In genomic region chr4:61855831-61856698, GRCm38 (mm10) we compare ENCODE assay signal across 11 mouse cellular contexts. TPM values are rescaled to one million over a fixed set of nuclear protein-coding genes. Genes with fewer than 3 reads are reported as not detected.
DNase-seq lines count a peak whose midpoint lies in the region; ATAC-seq lines count a peak whose summit lies in the region.
"Had no signal": no experiment of that assay in that cellular context is flagged by ENCODE, and none has a peak within 500 bp of the region (broad histone marks: within the 10 kb centered on the region; RNA-seq: fewer than 3 reads in every experiment).

No protein-coding gene starts in this region.

- no peak for DNase-seq in heart, adult 9 months (ENCODE audit: low spot score in 2 of 2)
- peak; percentile 47 to 72 for DNase-seq in urinary bladder, adult 18-20 months (ENCODE audit: low spot score in 2 of 2)
- DNase-seq in urinary bladder, postnatal 10 days (ENCODE audit: low spot score), result no peak
- DNase-seq in layer of hippocampus, postnatal 10 days (ENCODE audit: low spot score in 2 of 2), result no peak
- no peak for DNase-seq in right cerebral cortex, postnatal 10 days (ENCODE audit: low spot score in 2 of 2)
- DNase-seq in B cell, adult 2 months, result no peak
- DNase-seq: lung, postnatal 36 days had no signal

- H3K27me3 ChIP-seq in heart, embryonic 15.5 days, result no peaks in the 10 kb centered on the region
- no peaks in the 10 kb centered on the region for H3K27me3 ChIP-seq in midbrain, embryonic 16.5 days (ENCODE audit: control insufficient read depth, insufficient read depth, low read depth, low read length)
- H3K27me3 ChIP-seq: CH12.LX had no signal

- peak overlapping the region; percentile 79 for H3K27ac ChIP-seq in heart, embryonic 15.5 days
- no peak overlapping the region for H3K27ac ChIP-seq in midbrain, embryonic 16.5 days (ENCODE audit: low read length)

- no peak overlapping the region for H3K9ac ChIP-seq in heart, embryonic 15.5 days
- no peak overlapping the region for H3K9ac ChIP-seq in midbrain, embryonic 16.5 days (ENCODE audit: low read depth, low read length)

- ATAC-seq in heart, embryonic 15.5 days (replicated peaks; ENCODE audit: insufficient number of reproducible peaks, insufficient read depth, low FRiP score, low read depth), result peak; percentile 91
- 0 out of 2 replicates have a peak, but pooled peaks have one; percentile 17 for ATAC-seq in midbrain, embryonic 16.5 days

- H3K9me3 ChIP-seq in heart, embryonic 15.5 days (replicated peaks), result 0 out of 2 replicates have a peak, but pooled peaks cover 5% of the 10 kb centered on the region
- H3K9me3 ChIP-seq in midbrain, embryonic 16.5 days (replicated peaks; ENCODE audit: control insufficient read depth, low read length, poor library complexity, severe bottlenecking), result no peaks in the 10 kb centered on the region; the same call in 1 of the 2 replicates

- peaks cover 9% of the 10 kb centered on the region for H3K4me1 ChIP-seq in heart, embryonic 15.5 days (replicated peaks)
- no peaks in the 10 kb centered on the region for H3K4me1 ChIP-seq in midbrain, embryonic 16.5 days (ENCODE audit: control insufficient read depth, insufficient read depth, low read length)

- WGBS in heart, embryonic 15.5 days, result 56% methylated on average over 18 of the region's 18 CpGs
- 93% methylated on average over 18 of the region's 18 CpGs for WGBS in midbrain, embryonic 16.5 days

- H3K4me2 ChIP-seq in heart, embryonic 15.5 days, result no peak overlapping the region
- no peak overlapping the region for H3K4me2 ChIP-seq in midbrain, embryonic 16.5 days (ENCODE audit: low read length)

- no peaks in the 10 kb centered on the region for H3K36me3 ChIP-seq in heart, embryonic 15.5 days
- H3K36me3 ChIP-seq in midbrain, embryonic 16.5 days (ENCODE audit: control insufficient read depth, insufficient read depth, low read length), result no peaks in the 10 kb centered on the region

- no peak overlapping the region for H3K4me3 ChIP-seq in heart, embryonic 15.5 days
- no peak overlapping the region for H3K4me3 ChIP-seq in midbrain, embryonic 16.5 days (ENCODE audit: low read depth, low read length)

RNA-seq across cellular contexts. Expression of gene Mup5, which starts 21.0 kb away (rescaled TPM):
- not detected in 2 replicates for polyA plus RNA-seq in heart, embryonic 15.5 days (2015; fragmentation: Nextera tagmentation; extraction: Ambion mirVana)
- not detected in 2 replicates for polyA plus RNA-seq in midbrain, embryonic 16.5 days (2015; fragmentation: Nextera tagmentation; extraction: Ambion mirVana)
- not detected for total RNA-seq in layer of hippocampus, postnatal 10 days (2021)
- total RNA-seq: CH12.LX; layer of hippocampus, adult 8-10 months had no signal

Comparison
In these comparisons a context has a peak if more than half of its experiments do, and no peak if none do; other contexts are left out.
1. DNase-seq: peak in urinary bladder, adult 18-20 months (2 of 2); none in heart, adult 9 months (0 of 2), urinary bladder, postnatal 10 days (single experiment), layer of hippocampus, postnatal 10 days (0 of 2), right cerebral cortex, postnatal 10 days (0 of 2) and B cell, adult 2 months (0 of 2).